Mouse (Mus musculus) lung, postnatal 36 days (tissue): ENCODE results near the gene Rnf208.
A peak's percentile ranks its signal among the peaks of the same experiment; 100 is the strongest.
"Not testable (repeated sequence)": the region's sequence is repeated elsewhere in the genome, so short reads cannot be mapped to it uniquely, and the experiment has no call there.

Experiments
- DNase-seq: peaks from one replicate; pipeline ENCODE4 v3.0.0; 2022; ENCODE audit warnings: mixed read lengths

The Rnf208 gene

DNA sequence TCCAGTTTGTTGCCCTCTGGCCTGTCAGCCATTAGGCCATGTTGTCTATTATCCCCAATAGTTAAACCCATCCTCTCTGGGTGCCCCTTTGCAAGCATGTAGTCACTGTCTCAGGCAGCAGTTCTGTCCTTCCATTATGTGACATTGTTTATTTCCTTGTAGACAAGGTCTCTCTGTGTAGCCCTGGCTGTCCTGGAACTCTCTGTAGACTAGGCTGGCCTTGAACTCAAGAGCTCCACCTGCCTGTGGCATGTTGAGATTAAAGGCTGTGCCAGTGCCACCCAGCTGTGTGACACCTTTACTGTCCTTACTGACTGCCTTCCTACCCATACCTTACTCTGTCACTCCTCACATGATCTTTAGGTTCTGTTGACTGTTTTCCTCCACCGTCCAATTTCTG lies 10.3 kb downstream of the Rnf208 start:
- peak; percentile 57 for DNase-seq

DNA sequence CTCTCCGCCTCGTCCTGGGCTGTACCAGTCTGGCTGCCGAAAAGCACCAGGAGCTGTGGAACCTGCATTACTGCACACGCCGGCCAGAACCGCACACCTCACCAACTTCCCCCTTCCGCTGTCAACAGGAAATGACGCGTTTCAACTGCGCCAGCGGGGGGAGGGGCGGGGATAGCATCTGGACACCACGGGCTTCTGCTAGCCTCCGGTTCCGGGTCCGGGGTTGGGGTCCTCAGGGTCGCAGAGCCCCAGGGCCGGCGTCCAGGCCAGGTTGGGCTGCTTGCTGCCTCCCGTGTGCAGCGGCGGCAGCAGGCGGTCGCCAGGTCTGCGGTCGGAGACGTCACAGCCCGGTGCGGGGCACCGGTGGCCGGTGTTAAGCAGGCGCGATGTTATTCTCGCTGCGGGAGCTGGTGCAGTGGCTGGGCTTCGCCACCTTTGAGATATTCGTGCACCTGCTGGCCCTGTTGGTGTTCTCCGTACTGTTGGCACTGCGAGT lies 13.3 kb downstream of the Rnf208 start, which contains the start of gene Tmem203:
TSS of gene Tmem203 (plus strand) at position 156 of the 496 bp plus-strand sequence.
- peak; percentile 93 for DNase-seq

DNA sequence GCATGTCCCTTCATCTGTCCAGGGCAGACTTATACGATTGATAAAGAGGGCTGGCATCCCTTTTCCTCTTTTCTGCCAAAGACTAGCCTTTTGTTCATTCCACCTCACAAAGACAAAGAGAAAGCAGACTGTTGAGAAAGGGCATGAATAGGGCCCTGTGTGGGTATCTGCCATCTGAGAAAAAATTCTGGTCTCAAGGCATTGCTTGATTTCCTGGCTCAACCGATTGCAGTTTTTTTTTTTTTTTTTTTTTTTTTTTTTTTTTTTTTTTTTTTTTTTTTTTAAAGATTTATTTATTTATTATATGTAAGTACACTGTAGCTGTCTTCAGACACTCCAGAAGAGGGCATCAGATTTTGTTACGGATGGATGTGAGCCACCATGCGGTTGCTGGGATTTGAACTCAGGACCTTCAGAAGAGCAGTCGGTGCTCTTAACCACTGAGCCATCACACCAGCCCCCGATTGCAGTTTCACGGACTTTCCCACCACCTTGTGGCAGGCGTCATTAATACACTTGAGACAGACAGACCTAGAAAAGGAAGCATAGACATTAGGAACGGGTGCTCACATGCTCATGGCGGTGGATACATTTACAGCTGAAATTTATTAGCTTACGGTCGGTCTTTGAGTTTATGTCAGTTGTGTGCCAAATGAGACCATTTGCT lies 14.5 kb downstream of the Rnf208 start:
- DNase-seq: peak; percentile 77

DNA sequence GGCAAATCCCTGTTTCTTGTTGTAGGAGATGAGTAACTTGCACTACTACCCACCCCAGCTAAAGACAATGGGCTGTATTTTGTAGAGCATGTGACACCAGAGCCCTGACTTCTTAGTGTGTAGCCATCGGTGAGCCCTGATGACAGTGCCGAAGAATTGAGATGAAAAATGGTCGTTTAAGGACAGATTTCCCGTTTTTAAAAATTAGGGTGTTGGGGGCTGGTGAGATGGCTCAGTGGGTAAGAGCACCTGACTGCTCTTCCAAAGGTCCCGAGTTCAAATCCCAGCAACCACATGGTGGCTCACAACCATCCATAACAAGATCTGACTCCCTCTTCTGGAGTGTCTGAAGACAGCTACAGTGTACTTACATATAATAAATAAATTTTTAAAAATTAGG lies 15.2 kb downstream of the Rnf208 start:
- not testable (repeated sequence) for DNase-seq

DNA sequence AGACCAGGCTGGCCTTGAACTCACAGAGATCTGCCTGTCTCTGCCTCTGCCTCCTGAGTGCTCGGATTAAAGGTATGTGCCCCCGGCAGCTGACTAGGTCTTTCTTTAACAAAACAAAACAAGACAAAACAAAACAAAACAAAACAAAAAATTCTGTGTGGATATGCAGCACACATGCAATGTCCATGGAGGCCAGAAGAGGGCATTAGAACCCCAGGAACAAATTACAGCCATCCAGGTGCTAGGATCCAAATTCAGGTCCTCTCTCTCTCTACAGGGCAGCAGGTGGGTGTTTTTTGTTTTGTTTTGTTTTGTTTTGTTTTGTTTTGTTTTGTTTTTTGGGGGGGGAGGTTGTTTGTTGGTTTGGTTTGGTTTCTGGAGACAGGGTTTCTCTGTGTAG lies 16.8 kb downstream of the Rnf208 start:
- DNase-seq: no peak

DNA sequence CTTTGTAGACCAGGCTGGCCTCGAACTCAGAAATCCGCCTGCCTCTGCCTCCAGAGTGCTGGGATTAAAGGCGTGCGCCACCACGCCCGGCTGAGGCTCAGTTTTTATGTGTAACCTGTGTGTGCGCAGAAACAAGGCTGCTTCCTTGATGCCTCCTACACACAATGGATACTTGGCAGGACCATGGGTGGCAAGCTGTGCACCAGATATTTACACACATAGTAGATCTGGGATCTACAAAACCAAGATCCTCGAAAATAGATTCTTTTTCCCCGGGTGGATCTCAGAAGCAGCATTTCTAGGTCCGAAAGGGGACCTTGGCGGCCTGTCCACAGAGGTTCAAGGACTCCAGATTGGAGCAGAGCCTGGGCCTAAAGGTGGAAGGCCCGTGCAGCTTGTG lies 19.8 kb downstream of the Rnf208 start:
- no peak for DNase-seq

DNA sequence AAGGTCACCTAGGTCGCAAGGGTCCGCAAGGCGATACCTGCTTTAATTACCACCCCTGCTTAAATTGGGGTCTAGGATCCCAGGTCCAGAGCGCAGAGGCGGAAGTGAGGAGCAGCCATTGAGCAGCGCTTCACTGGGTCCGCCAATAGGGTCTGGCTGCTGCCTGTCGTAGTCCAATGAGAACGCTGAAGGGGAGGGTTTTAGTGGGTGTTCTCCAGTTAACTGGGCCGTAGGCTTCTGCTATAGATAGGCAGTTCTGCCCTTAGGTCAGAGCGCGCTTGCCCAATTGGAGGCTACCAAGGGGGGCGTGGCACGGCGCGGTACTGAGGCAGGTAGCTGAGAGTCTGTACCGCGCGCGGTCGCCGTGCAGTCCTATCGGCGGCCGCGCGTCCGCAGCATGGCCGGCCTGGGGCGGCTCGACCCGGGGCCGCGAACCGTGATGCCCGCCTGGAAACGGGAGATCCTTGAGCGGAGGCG lies 20.3 kb downstream of the Rnf208 start, which contains the start of gene Tprn:
TSS of gene Tprn (plus strand) at position 328 of the 477 bp plus-strand sequence.
- DNase-seq: peak; percentile 99

DNA sequence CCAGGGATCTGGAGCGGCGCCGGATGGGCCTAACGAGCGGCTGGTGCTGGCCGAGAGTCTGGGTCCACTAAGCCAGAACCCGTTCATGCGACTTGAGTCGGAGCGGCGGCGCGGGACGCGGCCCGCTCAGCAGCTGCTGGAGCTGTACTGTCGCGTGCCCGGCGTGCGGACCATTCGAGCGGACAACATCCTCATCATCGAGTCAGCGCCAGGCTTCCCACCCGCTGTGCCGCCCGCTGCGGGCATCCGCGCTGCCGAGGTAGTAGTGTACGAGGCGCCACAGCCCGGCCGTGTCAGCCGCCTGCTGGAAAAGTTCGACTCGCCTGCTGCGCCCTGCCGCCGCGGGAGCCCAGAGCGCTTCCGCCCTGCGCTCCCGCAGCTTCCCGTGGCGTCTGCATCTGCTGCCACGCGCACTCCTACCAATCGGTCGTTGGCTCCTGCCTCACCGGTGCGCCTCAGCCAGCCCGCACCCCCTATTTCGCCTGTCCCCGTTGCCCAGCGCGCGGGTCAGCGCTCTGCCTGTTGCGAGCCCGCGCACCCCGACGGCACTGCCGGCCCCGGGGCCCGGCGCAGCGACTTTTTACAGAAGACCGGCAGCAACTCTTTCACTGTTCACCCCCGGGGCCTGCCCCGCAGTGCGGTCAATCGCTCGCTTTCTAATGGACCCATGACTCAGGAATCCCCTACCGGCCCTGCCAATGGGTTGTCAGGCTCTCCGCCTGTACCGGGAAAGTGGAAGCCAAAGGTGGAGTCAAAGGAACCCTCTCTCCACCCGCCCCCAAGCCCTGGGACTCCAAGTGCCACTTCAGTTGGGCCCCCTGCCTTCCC lies 21.0 kb downstream of the Rnf208 start:
- DNase-seq: no peak

DNA sequence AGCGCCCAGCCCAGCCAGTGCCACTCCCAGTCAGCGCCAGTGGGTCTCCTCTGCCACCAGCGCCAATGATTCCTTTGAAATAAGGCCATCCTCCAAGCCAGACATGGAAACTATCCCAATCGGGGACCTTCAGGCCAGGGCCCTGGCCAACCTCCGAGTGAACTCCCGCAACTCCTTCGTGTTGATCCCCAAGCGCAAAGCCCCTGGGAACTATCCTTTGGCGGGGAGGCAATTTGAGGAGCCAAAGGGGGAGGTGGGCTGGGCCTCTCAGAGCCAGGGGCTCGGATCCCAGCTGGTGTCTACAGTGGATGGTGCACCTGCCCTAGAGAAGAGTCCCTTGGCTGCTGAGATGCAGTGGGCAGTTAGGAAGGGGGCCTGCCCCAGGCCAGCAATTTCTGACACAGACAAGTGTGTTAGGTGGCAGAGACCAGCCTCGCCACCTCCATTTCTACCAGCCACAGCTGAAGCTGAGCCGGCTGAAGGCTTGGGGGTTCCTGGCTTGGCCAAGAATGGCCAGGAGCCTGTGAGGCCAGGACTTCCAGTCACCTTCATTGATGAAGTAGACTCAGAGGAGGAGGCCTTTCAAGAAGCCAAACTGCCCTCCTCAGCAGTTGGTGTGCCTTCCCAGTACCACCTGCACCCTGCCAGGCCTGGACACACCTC lies 21.7 kb downstream of the Rnf208 start:
- DNase-seq: no peak

DNA sequence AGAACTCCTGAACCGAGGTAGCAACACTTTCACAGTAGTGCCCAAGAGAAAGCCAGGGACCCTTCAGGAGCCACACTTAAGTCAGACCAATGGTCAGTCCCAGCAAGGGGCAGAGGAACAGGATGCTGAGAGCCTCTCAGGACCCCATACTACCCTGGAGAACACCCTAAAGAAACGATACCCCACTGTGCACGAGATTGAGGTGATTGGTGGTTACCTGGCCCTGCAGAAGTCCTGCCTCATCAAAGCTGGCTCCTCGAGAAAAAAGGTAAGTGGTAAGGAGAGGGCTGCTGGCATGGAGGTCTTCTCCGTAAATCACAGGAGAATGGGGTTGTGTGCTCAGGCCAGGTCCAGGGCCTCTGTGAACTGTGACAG lies 22.2 kb downstream of the Rnf208 start:
- DNase-seq: no peak

DNA sequence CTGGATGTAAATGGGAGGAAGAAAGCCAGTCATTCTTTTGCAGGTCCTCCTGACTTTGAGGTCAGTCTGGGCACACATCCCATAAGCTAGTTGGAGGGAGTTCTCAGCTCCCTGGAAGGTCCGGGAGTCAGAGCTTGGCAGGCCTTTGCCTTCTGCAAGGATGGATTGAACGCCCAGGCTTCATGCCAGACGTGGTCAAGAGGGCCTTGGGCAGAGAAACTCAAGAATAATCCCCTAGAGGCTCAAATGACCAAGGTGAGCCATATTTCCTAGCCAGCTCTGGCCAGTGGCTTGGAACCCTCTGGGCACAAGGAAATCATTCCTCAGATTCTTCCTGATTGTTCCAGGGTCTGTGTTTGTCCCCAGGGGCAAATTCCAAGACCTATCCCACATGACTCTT lies 22.8 kb downstream of the Rnf208 start:
- DNase-seq: no peak

DNA sequence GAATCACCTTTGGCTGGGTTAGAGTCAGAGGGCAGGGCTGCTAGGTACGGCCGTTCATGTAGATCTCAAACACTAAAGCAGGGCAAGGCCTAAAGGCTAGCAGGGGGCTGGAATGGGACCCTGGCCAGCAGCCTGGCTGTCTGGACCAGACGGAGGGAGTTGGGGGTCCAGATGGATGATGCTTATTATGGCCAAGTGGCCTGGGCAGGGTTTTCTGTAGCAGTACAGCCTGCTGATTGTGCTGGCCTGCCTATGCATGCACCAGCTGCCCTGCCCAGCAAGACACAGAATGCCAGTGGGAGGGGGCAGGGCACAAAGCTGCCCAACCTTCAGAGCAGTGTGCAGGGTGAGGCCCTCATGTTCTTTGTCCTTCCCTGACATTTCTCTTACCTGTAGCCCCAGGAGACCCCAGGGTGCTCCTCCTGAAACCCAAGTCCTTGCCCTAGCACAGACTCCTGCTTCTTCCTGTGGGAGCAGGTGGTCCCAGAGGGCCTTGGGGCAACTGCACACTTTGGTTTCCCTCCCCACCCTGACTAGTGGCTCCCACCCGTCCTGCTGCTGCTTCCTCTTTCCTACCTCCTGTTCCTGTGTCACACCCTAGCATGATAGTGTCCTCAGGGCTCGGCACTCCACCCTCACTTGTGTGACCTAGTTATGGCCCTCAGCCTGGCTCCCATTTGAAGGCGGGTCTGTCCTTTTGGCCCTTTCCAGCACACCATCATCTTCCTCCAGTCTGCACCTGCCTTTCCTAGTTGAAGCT lies 24.0 kb downstream of the Rnf208 start:
- peak; percentile 49 for DNase-seq

DNA sequence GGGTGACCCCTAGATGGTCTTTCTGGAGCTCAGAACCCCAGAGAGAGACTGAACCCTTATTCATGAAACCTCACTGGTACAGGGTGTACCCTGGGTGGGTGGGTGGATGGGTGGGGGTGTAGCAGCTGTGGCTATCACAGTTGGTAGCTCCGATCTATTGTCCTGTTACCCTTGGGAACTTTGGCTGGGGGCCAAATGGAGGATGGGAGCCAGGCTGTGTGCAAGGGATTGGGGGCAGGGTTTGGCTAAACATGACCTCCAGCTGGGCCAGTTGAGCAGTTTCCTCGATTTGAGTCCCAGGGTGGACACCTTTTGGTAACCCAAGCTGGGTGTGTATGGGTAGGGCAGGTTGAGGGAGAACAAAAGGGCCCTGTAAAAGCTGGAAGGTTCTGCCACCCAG lies 24.7 kb downstream of the Rnf208 start:
- DNase-seq: peak; percentile 44

DNA sequence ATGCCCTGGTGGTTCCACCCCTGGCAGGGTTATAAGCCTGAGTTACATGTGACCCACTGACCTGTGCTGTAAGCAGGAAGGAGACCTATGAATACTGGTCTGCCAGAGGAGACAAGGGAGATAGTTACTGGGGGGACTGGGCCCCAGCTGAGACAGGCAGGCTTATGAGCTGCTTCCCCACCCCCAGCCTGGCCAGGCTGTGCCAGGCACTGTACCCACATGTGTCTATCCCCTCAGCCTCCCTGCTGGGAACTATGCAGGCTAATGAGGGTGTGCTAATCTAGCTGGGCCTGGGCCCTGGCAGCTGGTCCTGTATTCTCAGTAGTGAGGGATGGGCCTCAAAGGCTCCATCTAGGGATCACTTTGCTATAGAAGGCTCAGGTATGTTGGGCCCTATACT lies 25.2 kb downstream of the Rnf208 start:
- DNase-seq: no peak

DNA sequence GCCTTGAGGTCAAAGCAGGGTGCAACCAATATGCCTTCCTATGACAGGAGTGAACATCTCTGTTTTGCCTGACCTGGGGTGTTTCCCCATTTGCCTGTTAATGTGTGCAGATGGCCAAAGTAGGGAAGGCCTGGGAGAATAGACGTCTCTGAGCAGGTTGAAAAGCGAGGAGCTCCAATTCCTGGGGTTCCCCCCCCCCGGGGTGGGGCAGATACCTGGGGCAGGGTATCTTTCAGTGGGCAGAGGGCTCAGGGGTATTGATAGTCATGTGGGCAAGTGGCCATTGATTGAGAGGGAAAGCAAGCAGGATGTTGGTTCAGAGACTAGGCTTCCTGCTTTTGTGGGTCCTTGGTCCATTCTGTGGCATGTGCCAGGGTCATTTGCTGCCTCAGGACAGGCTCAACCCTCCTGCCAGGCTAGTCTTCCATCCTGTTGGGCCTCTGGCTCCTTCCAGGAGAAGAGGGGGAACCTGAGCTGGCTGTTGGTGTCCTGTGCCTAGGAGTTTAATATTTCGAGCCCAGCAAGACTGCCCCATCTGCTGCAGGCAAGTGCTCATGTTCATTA lies 25.8 kb downstream of the Rnf208 start:
- DNase-seq: no peak

DNA sequence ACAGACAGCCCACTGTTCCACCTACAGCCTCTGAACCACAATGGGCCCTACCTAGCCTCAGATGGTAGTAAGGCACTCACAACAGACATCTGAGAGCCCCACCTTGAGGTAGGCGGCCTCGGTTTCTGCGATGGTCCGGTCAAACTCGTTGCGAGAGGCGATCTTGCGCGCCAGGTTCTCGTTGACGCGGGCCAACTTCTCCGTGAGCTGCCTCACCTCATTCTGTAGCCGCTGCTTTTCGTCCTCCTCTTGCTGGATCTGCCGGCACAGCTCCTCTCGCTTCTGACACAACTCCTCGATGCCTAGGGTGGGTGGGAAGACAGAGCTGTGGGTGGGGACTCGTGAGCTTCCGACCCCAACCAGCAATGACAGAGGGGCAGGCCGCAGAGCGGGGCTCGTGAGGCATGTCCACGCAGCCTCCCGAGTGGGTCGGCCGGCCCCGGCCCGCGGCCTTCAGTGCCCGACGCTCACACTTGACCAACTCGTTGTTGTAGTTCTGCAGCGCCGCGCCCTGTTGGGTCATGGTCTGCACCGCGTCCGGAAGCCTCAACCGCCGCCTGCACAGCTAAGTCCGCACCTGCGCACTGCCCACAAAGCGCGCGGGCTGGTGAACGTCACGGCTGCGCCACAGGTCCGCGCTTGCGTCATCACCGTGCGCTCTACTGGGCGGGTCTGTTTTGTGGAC lies 29.9 kb downstream of the Rnf208 start, which contains the start of the genes Ssna1 and Anapc2:
TSS of gene Ssna1 (minus strand) at position 612 of the 685 bp plus-strand sequence.
TSS of gene Anapc2 (plus strand) at position 652 of the 685 bp plus-strand sequence.
- peak; percentile 99 for DNase-seq

DNA sequence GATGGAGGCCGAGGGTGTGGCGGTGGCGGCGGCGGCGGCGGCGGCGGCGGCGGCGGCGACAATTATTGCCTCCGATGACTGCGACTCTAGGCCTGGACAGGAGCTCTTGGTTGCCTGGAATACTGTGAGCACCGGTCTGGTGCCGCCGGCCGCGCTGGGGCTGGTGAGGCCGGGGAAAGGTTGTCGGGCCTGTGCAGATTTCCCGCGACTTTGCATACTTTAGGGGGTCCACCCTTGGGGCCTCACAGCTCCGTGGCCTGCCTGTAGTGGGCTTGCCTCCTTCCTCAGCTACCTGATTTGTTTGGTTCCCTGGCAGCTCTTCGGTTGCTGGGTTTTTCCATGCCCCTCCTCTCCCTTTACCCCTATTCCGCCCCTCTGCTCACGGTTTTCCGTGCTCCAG lies 30.5 kb downstream of the Rnf208 start:
- DNase-seq: no peak

DNA sequence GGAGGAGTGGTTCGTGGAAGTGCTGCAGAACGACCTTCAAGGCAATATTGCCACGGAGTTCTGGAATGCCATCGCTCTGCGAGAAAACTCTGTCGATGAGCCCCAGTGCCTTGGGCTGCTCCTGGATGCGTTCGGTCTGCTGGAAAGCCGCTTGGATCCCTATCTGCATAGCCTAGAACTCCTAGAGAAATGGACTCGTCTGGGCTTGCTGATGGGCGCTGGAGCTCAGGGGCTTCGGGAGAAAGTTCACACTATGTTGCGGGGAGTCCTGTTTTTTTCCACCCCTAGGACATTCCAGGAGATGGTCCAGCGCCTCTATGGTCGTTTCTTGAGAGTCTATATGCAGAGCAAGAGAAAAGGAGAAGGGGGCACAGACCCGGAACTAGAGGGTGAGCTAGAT lies 31.0 kb downstream of the Rnf208 start:
- DNase-seq: no peak

DNA sequence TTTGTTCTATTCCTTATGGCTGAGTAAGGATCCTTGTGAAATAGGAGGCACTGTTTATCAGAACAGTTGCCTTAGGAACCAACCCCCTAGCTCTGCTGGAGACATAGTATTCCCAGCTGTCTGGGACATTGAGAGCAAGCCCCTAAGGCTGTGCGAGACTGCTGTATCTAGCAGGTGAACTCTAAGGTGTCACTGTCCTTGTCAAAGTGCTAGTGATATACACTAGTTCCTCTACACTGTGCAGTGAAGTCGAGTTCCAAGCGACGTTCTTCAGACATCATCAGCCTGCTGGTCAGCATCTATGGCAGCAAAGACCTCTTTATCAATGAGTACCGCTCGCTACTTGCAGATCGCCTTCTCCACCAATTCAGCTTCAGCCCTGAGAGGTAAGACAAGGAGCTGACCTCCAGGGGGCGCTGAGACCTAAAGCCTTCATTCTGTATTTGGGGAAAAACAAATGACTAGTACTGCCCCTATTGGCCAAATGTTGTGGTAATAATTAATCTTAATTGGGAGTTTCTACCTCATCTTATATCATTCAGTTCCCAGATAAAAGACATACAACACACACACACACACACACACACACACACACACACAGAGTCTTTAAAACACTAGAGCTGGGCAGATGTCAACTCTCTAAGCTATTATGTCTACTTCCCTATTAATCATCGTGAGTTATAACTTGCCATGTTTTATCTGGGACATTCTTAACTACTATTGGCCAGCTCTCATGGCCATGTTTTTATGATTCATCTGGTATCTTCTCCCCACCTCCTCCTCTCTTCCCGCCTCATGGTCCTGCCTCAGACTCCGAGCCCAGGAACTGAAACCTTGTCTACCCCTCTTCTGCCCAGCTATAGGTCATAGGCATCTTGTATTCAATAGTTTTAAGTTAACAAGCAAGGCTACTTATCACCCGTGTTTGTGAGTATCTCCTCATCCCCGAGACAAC lies 37.1 kb downstream of the Rnf208 start:
- peak; percentile 94 for DNase-seq

DNA sequence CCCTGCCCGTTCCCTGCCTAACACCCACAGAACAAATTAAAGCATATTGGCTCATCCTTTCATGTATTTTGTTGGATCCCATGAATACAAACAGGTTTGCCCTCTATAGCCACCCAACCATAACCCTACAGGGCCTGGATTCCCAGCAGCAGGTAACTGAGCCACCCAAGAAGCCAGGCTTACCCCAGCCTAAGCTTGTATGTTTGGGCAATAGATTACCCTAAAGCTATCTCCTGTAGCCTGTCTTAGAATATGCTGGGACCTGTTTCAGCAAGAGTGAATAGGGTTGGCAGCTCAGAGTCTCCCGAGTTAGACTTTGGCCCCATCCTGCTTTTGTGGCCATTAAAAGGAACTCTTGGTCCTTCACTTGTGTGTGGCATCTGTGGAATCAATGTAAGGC lies 43.5 kb downstream of the Rnf208 start:
- no peak for DNase-seq
